Mouse (Mus musculus): Measurements from ENCODE around the gene Gm13697.
A peak's percentile ranks its signal among the peaks of the same experiment; 100 is the strongest.
"Not testable (repeated sequence)": the region's sequence is repeated elsewhere in the genome, so short reads cannot be mapped to it uniquely, and the experiment has no call there.

The Gm13697 gene

DNA sequence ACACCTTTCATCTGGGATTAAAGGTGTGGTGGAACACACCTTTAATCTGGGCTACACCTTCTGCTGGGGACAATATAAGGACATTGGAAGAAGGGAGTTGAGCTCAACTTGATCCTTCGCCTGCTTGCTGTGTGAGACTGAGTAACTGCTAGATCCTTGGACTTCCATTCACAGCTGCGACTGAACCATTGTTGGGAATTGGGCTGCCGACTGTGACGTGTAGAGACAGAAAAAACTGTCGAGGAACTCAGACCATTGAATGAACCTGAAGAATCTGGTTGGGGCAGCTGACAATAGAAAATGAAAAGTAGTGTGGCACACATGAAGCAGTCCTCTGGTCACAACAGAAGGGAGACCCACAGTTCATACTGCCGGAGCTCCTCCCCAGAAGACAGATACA is at the start of gene Gm13697:
Gene Gm13697, plus strand, starts transcription at position 301 of the 400 bp plus-strand sequence.
- DNase-seq (ENCODE audit: low spot score), result not testable (repeated sequence)

DNA sequence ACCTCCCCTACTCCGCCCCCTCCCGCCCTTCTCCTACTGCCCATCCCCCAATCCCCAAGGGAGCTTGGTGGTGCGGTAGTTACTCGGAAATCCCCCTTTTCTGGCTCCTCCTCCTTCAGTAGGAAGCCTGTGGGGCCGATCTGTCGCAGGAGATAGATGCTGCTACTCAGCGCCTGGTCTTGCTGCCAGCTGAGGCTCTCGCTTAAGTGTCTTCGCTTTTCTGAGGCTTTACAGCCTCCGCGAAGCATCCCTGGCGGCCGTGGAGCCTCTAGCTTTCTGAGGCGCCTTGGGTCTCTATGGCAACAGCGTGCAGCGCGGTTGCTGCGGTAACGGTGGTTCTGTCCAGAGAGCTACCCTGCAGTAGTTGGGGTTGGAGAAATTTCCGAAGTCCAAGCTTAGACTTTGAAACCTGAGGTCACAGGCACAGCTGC is 43.6 kb upstream of the Gm13697 start, which contains the start of gene Zswim2:
Gene Zswim2, minus strand, starts transcription at position 298 of the 431 bp plus-strand sequence.
- DNase-seq (ENCODE audit: low spot score), result peak; percentile 64

DNA sequence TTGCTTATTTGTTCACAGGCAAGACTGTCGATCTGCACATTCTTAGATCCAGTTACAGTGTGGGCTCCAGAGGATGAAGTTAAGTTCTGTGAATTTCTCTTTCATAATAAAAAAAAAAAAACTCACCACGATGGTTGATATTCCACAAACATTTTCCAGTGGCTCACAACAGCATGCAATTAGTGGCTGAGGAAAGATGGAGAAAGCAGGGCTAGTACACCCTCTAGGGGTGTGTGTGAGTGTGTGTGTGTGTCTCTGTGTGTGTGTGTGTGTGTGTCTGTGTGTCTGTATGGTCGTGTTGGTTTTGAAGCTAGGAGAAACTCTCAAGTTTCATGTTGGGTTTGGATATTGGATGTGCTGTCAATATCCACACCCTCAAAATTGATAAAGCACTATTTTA is 43.2 kb upstream of the Gm13697 start:
- DNase-seq (ENCODE audit: low spot score), result no peak

DNA sequence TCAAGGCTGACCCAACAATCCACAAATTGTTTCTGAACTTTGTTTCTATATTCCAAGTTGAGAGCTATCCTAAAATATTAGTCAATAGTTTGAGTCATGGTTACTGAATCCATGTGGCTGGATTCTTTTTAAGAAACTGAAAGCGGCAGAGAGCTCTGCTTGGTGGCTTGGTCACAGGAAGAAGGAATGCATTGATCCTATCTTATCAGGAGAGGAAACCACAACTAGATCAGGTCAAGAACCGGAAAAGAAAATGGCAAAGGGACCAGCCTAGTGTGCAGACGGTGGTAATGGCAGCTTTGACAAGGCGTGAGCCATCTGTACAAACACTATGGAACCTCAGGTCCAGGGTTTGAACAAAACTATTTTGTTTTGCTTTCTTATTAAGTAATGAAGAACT is 42.8 kb upstream of the Gm13697 start:
- DNase-seq (ENCODE audit: low spot score), result peak; percentile 3

DNA sequence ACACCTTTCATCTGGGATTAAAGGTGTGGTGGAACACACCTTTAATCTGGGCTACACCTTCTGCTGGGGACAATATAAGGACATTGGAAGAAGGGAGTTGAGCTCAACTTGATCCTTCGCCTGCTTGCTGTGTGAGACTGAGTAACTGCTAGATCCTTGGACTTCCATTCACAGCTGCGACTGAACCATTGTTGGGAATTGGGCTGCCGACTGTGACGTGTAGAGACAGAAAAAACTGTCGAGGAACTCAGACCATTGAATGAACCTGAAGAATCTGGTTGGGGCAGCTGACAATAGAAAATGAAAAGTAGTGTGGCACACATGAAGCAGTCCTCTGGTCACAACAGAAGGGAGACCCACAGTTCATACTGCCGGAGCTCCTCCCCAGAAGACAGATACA is 29.1 kb upstream of the Gm13697 start, which contains the start of gene Gm13698:
Gene Gm13698, plus strand, starts transcription at position 301 of the 400 bp plus-strand sequence.
- DNase-seq (ENCODE audit: low spot score), result not testable (repeated sequence)

DNA sequence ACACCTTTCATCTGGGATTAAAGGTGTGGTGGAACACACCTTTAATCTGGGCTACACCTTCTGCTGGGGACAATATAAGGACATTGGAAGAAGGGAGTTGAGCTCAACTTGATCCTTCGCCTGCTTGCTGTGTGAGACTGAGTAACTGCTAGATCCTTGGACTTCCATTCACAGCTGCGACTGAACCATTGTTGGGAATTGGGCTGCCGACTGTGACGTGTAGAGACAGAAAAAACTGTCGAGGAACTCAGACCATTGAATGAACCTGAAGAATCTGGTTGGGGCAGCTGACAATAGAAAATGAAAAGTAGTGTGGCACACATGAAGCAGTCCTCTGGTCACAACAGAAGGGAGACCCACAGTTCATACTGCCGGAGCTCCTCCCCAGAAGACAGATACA is 23.3 kb upstream of the Gm13697 start, which contains the start of gene Gm13693:
Gene Gm13693, plus strand, starts transcription at position 301 of the 400 bp plus-strand sequence.
- DNase-seq (ENCODE audit: low spot score), result not testable (repeated sequence)

DNA sequence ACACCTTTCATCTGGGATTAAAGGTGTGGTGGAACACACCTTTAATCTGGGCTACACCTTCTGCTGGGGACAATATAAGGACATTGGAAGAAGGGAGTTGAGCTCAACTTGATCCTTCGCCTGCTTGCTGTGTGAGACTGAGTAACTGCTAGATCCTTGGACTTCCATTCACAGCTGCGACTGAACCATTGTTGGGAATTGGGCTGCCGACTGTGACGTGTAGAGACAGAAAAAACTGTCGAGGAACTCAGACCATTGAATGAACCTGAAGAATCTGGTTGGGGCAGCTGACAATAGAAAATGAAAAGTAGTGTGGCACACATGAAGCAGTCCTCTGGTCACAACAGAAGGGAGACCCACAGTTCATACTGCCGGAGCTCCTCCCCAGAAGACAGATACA is 17.5 kb upstream of the Gm13697 start, which contains the start of gene Gm13695:
Gene Gm13695, plus strand, starts transcription at position 301 of the 400 bp plus-strand sequence.
- not testable (repeated sequence) for DNase-seq (ENCODE audit: low spot score)

DNA sequence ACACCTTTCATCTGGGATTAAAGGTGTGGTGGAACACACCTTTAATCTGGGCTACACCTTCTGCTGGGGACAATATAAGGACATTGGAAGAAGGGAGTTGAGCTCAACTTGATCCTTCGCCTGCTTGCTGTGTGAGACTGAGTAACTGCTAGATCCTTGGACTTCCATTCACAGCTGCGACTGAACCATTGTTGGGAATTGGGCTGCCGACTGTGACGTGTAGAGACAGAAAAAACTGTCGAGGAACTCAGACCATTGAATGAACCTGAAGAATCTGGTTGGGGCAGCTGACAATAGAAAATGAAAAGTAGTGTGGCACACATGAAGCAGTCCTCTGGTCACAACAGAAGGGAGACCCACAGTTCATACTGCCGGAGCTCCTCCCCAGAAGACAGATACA is 11.7 kb upstream of the Gm13697 start, which contains the start of gene Gm13696:
Gene Gm13696, plus strand, starts transcription at position 301 of the 400 bp plus-strand sequence.
- not testable (repeated sequence) for DNase-seq (ENCODE audit: low spot score)

DNA sequence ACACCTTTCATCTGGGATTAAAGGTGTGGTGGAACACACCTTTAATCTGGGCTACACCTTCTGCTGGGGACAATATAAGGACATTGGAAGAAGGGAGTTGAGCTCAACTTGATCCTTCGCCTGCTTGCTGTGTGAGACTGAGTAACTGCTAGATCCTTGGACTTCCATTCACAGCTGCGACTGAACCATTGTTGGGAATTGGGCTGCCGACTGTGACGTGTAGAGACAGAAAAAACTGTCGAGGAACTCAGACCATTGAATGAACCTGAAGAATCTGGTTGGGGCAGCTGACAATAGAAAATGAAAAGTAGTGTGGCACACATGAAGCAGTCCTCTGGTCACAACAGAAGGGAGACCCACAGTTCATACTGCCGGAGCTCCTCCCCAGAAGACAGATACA is 5.9 kb upstream of the Gm13697 start, which contains the start of gene Gm13694:
Gene Gm13694, plus strand, starts transcription at position 301 of the 400 bp plus-strand sequence.
- DNase-seq (ENCODE audit: low spot score), result not testable (repeated sequence)

DNA sequence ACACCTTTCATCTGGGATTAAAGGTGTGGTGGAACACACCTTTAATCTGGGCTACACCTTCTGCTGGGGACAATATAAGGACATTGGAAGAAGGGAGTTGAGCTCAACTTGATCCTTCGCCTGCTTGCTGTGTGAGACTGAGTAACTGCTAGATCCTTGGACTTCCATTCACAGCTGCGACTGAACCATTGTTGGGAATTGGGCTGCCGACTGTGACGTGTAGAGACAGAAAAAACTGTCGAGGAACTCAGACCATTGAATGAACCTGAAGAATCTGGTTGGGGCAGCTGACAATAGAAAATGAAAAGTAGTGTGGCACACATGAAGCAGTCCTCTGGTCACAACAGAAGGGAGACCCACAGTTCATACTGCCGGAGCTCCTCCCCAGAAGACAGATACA is 5.7 kb downstream of the Gm13697 start, which contains the start of gene Gm13691:
Gene Gm13691, plus strand, starts transcription at position 301 of the 400 bp plus-strand sequence.
- not testable (repeated sequence) for DNase-seq (ENCODE audit: low spot score)

DNA sequence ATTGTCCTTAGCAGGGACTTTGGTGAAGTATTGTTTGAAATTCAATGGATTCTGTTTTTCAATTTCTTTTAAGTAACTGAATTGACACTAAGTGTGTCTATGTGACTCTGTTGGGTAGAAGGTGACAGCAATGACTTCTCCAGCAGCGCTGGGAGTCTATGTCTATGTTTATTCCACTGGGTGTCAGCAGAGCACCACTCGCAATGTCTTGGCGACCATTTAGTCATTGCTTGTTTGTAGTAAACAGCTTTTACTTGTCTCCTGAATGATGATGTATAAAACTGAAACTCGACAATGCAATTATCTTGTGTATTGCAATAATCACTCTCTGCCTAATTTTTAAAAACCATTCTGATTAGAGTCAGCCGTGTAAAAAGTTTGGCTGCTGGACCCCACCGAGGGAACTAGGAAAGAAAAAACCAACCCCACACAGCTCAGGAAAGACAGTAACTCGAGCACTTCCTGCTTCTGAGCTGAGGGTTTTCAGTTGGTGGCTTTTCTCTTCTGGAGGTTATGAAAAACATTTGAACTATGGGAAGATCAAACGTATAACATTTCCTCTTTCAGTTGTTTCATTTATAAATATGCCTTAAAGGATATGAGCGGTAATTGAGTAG is 9.2 kb downstream of the Gm13697 start:
- DNase-seq (ENCODE audit: low spot score), result not testable (repeated sequence)

DNA sequence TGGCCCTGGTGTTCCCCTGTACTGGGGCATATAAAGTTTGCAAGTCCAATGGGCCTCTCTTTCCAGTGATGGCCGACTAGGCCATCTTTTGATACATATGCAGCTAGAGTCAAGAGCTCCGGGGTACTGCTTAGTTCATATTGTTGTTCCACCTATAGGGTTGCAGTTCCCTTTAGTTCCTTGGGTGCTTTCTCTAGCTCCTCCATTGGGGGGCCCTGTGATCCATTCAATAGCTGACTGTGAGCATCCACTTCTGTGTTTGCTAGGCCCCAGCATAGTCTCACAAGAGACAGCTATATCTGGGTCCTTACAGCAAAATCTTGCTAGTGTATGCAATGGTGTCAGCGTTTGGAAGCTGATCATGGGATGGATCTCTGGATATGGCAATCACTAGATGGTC is 10.0 kb downstream of the Gm13697 start:
- not testable (repeated sequence) for DNase-seq (ENCODE audit: low spot score)

DNA sequence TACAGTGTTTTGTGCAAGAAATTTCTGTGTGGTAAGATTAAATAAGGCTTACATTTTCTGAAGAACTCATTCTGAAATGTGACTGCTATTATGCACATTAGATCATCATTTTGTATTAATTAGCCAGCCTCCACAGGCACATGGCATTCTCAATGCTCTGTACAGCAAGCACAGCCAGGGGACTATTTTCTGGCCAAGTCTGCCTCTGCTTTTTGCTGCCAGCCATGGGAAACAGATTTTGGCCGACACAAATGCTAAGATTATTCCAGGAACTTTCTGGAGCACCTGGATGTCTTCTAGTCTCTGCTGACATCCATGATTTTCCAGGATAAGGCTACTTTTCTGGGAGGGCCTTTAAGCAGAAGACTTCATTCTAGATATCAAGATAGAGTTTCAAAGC is 24.4 kb downstream of the Gm13697 start:
- DNase-seq (ENCODE audit: low spot score), result no peak

DNA sequence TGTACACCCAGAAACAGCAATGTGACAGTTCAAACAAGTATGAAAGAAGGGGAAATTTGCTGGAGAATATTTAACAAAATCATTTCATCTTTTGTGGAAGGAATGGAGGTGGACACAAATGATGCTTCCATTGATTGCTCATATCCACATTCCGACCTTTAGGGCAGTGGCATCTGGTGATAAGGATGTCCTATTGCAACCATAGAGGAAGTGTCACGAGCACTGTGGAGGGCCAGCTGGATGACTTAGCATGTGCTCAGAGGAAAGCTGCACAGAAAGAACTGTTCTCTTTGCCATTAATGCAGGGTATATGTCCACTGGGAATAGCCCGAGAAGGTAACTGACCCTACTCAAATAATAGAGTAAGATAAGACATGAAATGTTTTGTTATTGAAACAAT is 25.3 kb downstream of the Gm13697 start:
- no peak for DNase-seq (ENCODE audit: low spot score)

DNA sequence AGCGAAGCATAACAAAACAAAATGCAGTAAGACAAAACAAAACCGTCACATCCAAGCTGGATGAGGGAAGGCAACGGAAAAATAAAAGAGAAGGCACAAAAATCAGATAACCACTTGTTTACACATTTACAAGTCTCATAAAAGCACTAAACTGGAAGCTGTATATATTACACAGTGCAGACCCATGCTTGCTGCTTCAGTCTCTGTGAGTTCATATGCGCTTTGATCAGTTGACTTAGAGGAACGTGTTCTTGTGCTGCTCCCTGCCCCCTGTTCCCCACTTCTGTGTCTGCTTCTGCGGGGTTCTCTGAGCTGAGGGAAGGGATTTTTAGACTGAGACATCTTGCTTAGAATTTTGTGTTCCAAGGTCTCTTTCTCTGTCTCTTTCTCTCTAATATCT is 30.0 kb downstream of the Gm13697 start:
- no peak for DNase-seq (ENCODE audit: low spot score)

DNA sequence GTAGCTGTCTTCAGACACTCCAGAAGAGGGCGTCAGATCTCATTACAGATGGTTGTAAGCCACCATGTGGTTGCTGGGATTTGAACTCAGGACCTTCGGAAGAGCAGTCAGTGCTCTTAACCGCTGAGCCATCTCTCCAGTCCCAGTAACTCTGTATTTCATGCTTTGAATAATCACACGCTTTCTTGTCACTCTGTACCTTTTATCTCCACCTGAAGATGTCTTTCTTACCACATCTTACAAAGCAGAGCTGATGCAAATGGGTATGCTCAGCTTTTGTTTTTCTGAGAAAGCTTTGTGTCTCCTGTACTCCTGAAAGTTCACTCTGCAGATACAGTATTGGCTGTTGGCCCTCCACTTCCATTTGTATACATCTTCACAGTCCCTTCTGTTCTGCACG is 31.7 kb downstream of the Gm13697 start:
- not testable (repeated sequence) for DNase-seq (ENCODE audit: low spot score)

DNA sequence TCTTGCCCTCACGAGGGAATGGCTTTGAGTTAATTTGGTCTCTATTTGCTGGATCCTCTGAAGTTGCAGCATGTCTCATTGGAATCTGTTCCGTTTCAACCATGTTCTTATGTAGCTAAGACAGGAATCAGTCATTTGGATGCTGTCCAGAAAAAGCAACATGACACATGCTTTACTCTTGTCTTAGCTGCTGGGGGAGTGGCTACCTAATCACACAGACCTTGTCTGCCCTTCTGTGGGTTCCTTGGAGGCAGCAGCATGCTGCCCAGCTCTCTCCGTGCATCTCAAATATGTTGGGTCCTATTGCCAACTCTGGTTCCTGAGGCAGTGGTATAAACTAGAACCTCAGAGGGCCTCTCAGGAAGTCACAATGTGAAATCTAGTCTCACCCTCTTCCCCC is 33.8 kb downstream of the Gm13697 start:
- DNase-seq (ENCODE audit: low spot score), result no peak

DNA sequence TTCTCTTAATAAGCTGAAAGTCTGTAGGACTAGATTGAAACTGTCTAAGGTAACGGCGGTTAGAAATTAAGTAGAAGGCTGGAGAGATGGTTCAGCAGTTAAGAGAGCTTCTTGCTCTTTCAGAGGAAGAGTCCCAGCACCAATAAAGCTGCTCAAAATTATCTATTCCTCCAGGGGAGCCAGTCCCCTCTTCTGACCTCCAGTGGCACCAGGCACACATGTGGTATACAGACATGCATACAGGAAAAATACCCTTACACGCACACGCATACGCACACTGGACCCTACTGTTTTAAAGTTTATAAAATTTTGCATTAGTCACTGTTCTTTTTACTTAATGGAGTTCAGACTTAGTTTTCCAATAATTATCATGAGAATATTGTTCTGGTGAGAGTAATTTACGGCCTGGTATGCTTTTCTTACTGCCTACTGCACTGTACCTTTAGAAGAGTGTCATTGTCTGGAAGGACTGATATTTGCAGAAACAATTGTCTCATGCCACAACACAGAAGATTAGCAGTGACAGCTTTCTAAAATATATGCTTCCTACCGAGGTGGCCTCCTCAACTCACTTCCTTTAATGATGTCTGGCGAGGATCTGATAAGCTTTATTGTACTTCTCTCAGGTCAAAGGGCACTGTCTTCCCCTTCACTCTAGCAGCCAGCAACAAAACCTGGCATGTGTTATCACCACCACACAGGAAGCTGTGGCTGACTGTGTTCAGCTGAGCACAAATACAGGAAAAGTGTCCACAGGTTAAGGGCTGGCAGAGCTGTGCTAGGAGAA is 35.2 kb downstream of the Gm13697 start:
- DNase-seq (ENCODE audit: low spot score), result no peak

DNA sequence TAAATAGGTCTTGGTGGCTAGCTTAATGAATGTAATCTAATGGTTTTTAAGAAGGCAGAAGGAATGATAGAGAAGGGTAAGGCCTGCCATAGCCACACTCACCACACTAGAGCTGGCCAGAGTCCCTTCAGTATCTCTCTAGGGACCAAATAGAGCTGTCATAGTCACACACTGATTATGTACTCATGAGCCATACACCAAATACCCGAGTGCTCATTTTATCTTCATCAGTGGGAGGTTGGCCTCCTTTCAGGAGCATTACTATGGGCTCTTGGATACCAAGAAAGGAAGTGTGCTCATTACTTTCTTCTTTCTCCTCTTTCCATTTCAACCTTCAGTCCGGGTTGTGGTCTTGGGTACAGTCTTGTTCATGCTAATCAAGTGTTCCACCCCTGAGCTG is 37.4 kb downstream of the Gm13697 start:
- no peak for DNase-seq (ENCODE audit: low spot score)

DNA sequence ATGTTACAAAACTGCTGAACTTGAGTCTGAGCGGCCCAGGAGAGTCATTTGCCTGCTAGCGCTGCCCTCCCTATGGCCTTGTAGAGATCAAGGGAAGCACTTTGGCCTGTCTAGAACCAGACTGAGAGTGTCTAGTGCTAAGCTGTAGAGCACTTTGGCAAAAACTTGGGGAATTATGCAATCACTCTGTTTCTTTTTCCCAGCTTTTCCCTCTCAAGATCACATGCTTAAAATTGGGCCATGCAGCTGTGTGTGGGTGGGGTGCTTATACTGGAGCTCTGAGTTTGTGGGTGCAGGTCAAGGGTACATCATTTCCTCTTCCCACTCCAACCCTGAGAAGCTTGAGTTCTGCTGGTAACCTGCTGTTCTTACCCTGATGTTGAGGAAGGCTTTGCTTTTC is 38.4 kb downstream of the Gm13697 start:
- no peak for DNase-seq (ENCODE audit: low spot score)

DNA sequence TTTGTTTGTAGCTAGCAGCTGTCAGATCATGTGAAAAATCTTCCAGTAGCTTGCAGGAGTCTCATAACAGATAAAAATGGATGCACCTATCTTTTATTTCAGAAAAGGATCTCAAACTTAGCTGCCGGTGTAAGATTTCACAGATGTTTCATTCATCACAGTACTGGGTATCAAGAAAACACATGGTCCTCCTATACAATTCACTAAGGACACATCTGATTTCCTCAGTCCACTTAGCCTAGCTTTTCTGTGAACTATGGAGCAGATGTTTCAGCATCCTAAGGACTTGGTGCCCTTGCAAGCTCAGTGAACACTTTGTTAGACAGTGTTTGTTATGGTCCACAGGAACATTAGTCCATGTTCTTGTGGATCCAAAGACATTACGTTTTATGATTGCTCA is 38.8 kb downstream of the Gm13697 start:
- no peak for DNase-seq (ENCODE audit: low spot score)

DNA sequence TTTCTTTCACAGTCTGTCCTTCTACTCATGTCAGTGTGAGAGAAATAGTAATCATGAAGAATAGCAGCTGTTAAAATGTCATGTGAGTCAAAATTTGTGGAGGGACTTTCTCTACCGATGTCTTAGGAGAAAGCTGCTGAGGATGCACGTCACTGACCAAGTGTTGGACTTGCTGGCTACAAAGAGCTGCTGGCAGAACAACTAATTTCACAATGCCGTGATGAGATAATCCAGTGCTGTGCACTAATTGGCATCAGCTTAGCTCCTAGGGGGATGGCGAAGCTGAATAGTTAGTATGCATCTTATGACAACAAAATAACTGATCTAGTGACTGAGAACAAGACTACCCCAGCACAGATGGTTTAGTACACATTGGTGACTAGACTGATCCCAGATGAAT is 40.7 kb downstream of the Gm13697 start:
- no peak for DNase-seq (ENCODE audit: low spot score)

DNA sequence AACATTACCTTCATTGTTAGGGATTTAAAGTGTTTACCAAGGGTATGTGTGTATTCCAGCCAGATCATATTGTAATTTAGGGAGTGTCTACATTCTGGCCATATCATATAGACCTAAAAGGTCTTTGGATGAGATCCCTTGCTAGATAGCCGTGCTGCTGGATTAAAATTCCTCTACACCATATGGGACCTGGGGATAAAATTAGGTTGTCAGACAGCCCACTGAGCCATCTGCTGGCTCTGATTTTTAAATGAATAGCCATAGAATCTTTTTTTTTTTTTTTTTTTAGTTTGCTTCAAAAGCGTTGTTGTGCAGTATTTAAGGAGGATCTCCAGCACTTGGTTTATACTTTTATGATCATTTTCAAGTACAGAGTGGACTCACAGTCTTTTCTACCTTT is 48.0 kb downstream of the Gm13697 start:
- no peak for DNase-seq (ENCODE audit: low spot score)

All from MN1 (cell line).